Mouse (Mus musculus) midbrain, embryonic 14.5 days (tissue): ENCODE data around the gene Snx15. TPM values are rescaled to one million over a fixed set of nuclear protein-coding genes. Genes with fewer than 3 reads are reported as not detected.

Experiments
- ATAC-seq: fragments of 200-750 bp; cut with Nextera tagmentation; 2 replicates; pipeline ENCODE4 v1.8.0; 2017; ENCODE audit warnings: moderate number of reproducible peaks, moderate library complexity; ENCODE audit not compliant: low FRiP score, low TSS enrichment
- DNase-seq: peaks from one replicate; pipeline ENCODE4 v3.0.0-alpha.2; 2015
- H3K27ac ChIP-seq: fragments of 300-500 bp; sonication (generic); replicated peaks from 2 replicates; pipeline ENCODE4 v1.5.1; 2014; ENCODE audit warnings: mild to moderate bottlenecking, low read depth, low read length, moderate library complexity
- H3K27me3 ChIP-seq: fragments of 300-500 bp; sonication (generic); 2 replicates; pipeline ENCODE4 v1.6.1; 2014; ENCODE audit warnings: low read length, control low read depth, mixed read lengths; ENCODE audit not compliant: control insufficient read depth, insufficient read depth
- H3K36me3 ChIP-seq: fragments of 300-500 bp; sonication (generic); 2 replicates; pipeline ENCODE4 v1.6.1; 2014; ENCODE audit warnings: low read length, control low read depth; ENCODE audit not compliant: control insufficient read depth, insufficient read depth
- H3K4me1 ChIP-seq: fragments of 300-500 bp; sonication (generic); 2 replicates; pipeline ENCODE4 v1.6.1; 2014; ENCODE audit warnings: mild to moderate bottlenecking, antibody characterized with exemption, low read length, control low read depth; ENCODE audit not compliant: control insufficient read depth, insufficient read depth
- H3K4me2 ChIP-seq: fragments of 300-500 bp; sonication (generic); 2 replicates; pipeline ENCODE4 v1.6.1; 2014; ENCODE audit warnings: mild to moderate bottlenecking, low read length, moderate library complexity
- H3K4me3 ChIP-seq: fragments of 300-500 bp; sonication (generic); replicated peaks from 2 replicates; pipeline ENCODE4 v1.5.1; 2014; ENCODE audit warnings: low read depth, low read length
- H3K9ac ChIP-seq: fragments of 300-500 bp; sonication (generic); replicated peaks from 2 replicates; pipeline ENCODE4 v1.6.1; 2014; ENCODE audit warnings: mild to moderate bottlenecking, low read length, moderate library complexity
- H3K9me3 ChIP-seq: fragments of 300-500 bp; sonication (generic); 2 replicates; pipeline ENCODE4 v1.6.1; 2016; ENCODE audit warnings: low read length, control low read depth, mixed read lengths; ENCODE audit not compliant: control insufficient read depth
- WGBS: fragments of 180-500 bp; shearing (Covaris S2); extraction: QIAGEN DNeasy Blood & Tissue Kit; methylation state at CpG from one replicate; pipeline ENCODE4 v1.1.7; 2014; 5-methylcytosine and 5-hydroxymethylcytosine counted together
- polyA plus RNA-seq: library from polyadenylated mRNA; unstranded; fragments of >200 nt; fragmentation: Nextera tagmentation; extraction: Ambion mirVana; gene quantifications from 2 replicates; pipeline ENCODE4 v1.2.1, GENCODE M21; 2014

Snx15 gene
- polyA plus RNA-seq, 1 experiment from 2014 or later, result 49.8 TPM

- Histone ChIP-seq H3K4me3 (no peak overlapping the region), H3K27ac (no peak overlapping the region), H3K36me3 (peaks cover 46% of the 10 kb centered on the region), H3K9ac (no peak overlapping the region), H3K9me3 (no peaks in the 10 kb centered on the region), H3K27me3 (no peaks in the 10 kb centered on the region), H3K4me1 (peaks cover 14% of the 10 kb centered on the region), H3K4me2 (no peak overlapping the region)
- 93% methylated on average over 31 of the region's 31 CpGs for WGBS
- no peak for ATAC-seq
- DNase-seq, result no peak
Measured at GRCm38 (mm10) chr19:6070571-6071250, 57.4 kb downstream of the Snx15 start.

GRCm38 (mm10) chr19:6069851-6070250 is 58.3 kb downstream of the Snx15 start:
- no peak overlapping the region for H3K4me3 ChIP-seq
- H3K4me2 ChIP-seq, result no peak overlapping the region
- H3K36me3 ChIP-seq, result peaks cover 43% of the 10 kb centered on the region
- 93% methylated on average over 10 of the region's 10 CpGs for WGBS
- no peaks in the 10 kb centered on the region for H3K9me3 ChIP-seq
- ATAC-seq (no peak), DNase-seq (no peak)
- H3K27me3 ChIP-seq, result no peaks in the 10 kb centered on the region
- no peak overlapping the region for H3K9ac ChIP-seq
- peaks cover 14% of the 10 kb centered on the region for H3K4me1 ChIP-seq
- no peak overlapping the region for H3K27ac ChIP-seq

Other genes with a start within 250 kb of the Snx15 start
- 9.9 and 10.8 TPM in 2 replicates for gene Tigd3, start 234.2 kb downstream of the Snx15 start, polyA plus RNA-seq
- 96.6 and 108 TPM in 2 replicates for gene Dpf2, start 215.3 kb downstream of the Snx15 start, polyA plus RNA-seq
- 12.3 and 16.2 TPM in 2 replicates for gene Cdc42ep2, start 203.5 kb downstream of the Snx15 start, polyA plus RNA-seq
- gene Pola2, start 164.1 kb downstream of the Snx15 start, polyA plus RNA-seq, result 17.6 and 23.4 TPM in 2 replicates
- gene Slc22a20, start 142.2 kb downstream of the Snx15 start, polyA plus RNA-seq, result not detected in 2 replicates
- gene Capn1, start 112.4 kb downstream of the Snx15 start, polyA plus RNA-seq, result 2.4 and 2.6 TPM in 2 replicates
- 28.8 and 33.6 TPM in 2 replicates for gene Syvn1, start 81.7 kb downstream of the Snx15 start, polyA plus RNA-seq
- gene Mrpl49, start 70.5 kb downstream of the Snx15 start, polyA plus RNA-seq, result 72.9 and 73.0 TPM in 2 replicates
- gene Fau, start 70.5 kb downstream of the Snx15 start, polyA plus RNA-seq, result 602 and 698 TPM in 2 replicates
- gene Znhit2, start 67.1 kb downstream of the Snx15 start, polyA plus RNA-seq, result 32.4 and 37.9 TPM in 2 replicates
- 43.7 and 57.6 TPM in 2 replicates for gene Tm7sf2, start 59.9 kb downstream of the Snx15 start, polyA plus RNA-seq
- 86.1 and 86.7 TPM in 2 replicates for gene Vps51, start 51.1 kb downstream of the Snx15 start, polyA plus RNA-seq
- gene Tmem262, start 48.3 kb downstream of the Snx15 start, polyA plus RNA-seq, result not detected in 2 replicates
- gene Gm28374, start 46.0 kb downstream of the Snx15 start, polyA plus RNA-seq, result 0.92 and 1.6 TPM in 2 replicates
- gene Zfpl1, start 43.3 kb downstream of the Snx15 start, polyA plus RNA-seq, result 85.5 and 90.6 TPM in 2 replicates
- gene Cdca5, start 43.3 kb downstream of the Snx15 start, polyA plus RNA-seq, result 4.7 and 8.6 TPM in 2 replicates
- gene AC131692.1, start 33.9 kb downstream of the Snx15 start, polyA plus RNA-seq, result not detected in 2 replicates
- gene Naaladl1, start 22.5 kb downstream of the Snx15 start, polyA plus RNA-seq, result 0.31 and 0.49 TPM in 2 replicates
- gene Sac3d1, start 9.7 kb downstream of the Snx15 start, polyA plus RNA-seq, result 45.8 and 56.6 TPM in 2 replicates
- gene Batf2, start 12.7 kb upstream of the Snx15 start, polyA plus RNA-seq, result 0.25 TPM in 1 of 2 replicates, not detected in the other
- 104 and 145 TPM in 2 replicates for gene Arl2, start 13.2 kb upstream of the Snx15 start, polyA plus RNA-seq
- gene Majin, start 56.1 kb upstream of the Snx15 start, polyA plus RNA-seq, result not detected in 2 replicates
- gene Gpha2, start 98.1 kb upstream of the Snx15 start, polyA plus RNA-seq, result not detected in 2 replicates
- 117 and 142 TPM in 2 replicates for gene Ppp2r5b, start 107.6 kb upstream of the Snx15 start, polyA plus RNA-seq
- gene Atg2a, start 113.4 kb upstream of the Snx15 start, polyA plus RNA-seq, result 13.7 and 15.4 TPM in 2 replicates
- 75.0 and 80.1 TPM in 2 replicates for gene Ehd1, start 148.4 kb upstream of the Snx15 start, polyA plus RNA-seq
- 0.43 and 1.3 TPM in 2 replicates for gene Cdc42bpg, start 178.2 kb upstream of the Snx15 start, polyA plus RNA-seq
- gene Men1, start 206.7 kb upstream of the Snx15 start, polyA plus RNA-seq, result 54.8 and 55.4 TPM in 2 replicates
- gene Map4k2, start 212.8 kb upstream of the Snx15 start, polyA plus RNA-seq, result 14.3 and 18.8 TPM in 2 replicates
- gene Sf1, start 235.4 kb upstream of the Snx15 start, polyA plus RNA-seq, result 99.6 and 125 TPM in 2 replicates